Mouse (Mus musculus): ENCODE measurements around the gene Gprc5b.

Gene Gprc5b

DNA sequence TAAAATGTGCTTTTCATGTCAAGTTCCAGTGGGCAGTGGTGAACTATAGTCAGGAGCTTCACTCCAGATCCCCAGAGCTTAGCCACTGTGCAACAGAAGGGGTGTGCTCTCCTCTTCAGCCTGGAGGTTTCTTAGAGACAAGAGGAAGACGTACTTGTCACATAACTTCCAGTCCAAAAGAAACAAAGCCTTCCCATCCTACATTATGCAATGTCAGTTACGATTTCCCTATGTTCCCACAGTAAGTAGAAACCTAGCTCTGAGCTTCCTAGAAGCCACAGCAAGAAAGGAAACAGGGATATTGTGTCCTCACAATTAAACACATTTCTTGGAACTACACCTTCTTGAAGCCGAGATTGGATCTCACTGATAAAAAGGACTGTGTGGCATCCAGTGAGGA, 47.8 kb downstream of the Gprc5b start:
- DNase-seq, result no peak

DNA sequence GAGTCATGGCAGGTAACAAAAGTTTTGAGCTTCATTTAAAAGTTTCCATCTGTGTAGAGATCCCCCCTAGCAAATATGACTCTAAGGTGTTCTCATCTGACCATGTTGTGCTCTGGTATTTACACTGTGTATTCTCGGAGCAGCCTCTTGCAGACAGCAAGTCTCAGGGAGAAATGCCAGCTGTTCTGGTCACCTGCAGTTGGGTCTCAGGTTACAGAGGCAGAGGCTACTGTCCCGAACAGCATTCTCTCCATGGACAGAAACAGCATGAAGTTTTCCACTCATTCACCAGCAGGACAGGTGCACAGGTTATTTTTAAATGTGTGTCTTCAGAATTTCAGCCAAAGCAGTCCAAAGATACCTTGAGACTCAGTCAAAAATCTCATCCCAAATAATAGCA, 50.1 kb downstream of the Gprc5b start:
- DNase-seq, result no peak

DNA sequence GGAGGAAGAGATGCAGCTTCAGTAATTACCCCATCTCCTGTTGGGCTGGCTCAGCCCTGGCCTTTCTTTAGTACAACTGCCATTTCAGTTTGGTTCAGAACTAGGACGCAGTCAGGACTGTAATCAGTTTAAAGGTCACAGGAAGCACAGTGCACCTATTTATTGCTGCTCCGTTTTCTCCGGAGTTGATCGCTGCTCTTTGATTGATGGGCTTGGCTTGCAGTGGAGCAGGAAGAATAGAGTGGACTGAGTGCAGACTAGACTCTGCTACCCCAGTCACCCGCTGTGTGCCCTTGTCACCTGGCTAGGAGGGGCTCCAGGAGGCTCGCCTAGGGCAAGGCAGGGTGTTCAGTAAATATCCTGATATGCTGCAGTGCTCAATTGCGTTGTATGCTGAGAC, 51.8 kb downstream of the Gprc5b start:
- DNase-seq, result no peak

DNA sequence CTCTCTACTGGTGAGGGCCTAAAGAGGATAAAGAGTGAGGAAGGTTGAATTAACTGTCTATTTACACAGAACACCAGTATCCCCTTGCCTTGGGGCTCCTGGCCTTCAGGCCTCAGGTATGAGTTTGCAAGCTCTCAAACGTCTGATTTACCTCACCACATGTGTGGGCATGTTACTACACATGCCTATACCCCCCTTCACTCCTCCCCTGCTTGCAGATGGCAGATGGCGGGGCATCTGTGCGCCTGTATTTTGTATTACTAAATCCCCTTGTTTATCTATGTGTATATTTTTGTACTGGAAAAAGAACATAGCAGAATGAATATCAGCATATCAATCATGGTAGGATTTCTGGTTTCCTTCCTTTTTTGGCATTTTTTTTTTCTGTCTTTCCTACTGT, 52.7 kb downstream of the Gprc5b start:
- no peak for DNase-seq

DNA sequence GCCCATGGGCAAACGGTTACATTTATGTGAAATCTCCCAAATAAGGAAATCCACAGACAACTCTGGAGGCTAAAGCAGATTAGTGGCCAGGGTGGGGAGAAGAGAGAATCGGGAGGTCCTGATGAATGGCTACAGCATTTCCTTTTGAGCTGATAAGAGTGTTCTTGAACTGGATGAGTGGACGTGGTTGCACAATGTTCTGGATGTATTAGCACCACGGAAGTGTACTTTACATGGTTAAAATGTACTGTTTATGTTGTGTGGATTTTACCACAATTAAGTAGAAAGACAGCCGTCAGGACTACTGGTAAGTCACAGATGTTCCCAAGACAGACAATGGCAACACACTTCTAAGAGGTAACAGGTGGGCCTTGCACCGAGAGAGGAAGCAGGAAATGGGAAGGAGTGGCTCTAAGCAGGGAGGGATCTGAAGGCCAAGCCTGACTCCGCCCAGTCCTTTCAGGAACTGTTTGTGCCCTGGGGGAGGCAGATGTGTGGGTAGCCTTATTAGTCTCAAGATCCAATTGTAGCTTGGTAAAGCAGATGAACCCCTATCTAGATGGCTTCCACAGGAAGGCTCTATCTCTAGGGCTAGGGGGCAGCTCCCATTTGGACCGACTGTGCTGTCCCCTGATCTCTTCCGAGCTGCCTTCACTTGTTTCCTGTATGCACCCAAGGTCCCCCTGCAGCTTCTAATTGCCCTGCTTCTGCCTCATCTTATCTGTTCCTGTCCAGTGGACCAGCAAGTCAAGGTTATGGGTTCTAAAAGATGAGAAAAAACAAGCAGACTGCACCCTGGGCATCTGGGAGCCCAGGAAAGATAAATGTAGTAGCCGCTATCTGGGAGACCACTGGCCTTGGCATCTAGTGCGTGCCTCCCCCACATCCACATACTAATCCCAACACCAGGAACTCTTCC, 57.3 kb downstream of the Gprc5b start:
- DNase-seq, result no peak

DNA sequence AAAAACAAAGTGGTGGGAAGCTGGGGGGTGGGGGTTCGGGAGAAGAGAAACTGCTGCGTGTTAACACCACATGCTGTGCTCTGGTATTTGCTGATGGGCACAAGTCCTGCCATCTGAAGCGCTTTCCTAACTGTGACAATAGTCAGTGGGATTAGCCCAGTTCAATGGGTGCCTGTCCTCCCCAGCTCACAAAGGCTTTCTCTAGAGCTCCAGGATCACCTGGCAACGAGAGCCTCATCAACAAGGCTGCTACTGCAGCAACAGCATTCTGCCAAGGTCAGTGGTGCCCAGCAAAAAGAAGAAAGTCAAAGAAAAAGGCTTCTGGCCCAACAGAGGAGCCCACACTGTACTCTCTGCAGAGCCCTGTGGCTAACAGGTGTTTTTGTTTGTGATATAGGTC, 58.2 kb downstream of the Gprc5b start:
- no peak for DNase-seq

DNA sequence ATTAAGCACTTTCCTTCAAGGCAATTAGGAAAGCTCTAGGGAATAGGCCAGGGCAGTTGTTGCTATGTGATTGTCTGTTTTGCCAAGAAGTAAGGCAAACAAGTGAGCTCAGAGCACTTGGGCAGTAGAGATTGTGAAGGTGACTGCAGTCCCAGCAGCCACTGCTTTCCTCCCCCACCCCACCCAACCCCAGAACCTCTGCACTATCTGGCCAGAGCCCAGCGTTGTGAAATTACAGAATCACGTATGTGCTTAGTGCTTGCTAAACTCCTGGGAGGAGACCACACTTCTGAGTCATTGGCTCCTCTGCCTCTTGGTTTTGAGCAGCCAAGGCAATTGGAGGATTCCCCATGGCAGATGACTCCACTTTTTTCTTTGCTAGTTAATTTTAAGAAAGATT, 59.7 kb downstream of the Gprc5b start:
- no peak for DNase-seq

DNA sequence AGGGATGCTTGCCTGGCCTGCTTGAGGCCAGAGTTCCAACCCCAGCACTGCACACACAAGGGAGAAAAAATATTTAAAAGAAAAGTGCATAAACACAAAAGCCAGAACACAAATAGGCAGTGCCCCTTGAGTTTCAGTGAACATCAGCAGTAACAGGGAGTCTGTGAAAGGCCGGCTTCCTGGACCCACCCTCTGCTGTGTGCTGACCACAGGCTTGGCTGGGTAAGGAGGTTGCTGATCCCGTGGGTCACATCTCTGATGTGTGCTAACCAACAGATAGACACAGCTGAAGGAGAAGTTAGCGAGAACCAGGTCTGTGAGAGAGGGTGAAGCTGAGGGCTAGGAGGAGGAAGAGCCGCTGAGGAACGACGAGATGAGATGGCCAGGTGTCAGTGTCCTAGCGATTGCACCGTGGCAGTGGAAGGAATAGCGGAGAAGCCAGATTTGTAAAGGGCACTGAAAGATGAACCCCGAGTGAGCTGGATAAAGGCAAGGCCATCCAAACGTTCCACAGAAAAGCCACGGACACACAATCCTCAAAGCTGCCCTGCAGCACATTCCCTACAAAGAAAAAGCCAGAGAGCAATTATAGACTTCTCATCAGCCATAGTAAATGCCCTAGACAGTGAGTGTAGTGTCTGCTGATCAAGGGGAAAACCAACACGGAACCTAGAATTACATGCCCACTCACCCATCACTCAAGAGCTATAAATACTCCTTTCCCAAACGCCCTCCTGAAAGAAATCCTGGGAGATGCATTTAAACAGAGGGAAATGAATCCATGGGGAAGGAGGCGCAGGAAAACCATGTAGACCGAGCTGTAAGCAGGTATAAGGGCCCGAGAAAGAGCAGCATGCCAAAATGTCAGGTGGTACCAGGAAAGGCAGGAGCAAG, 63.3 kb downstream of the Gprc5b start:
- DNase-seq, result no peak

DNA sequence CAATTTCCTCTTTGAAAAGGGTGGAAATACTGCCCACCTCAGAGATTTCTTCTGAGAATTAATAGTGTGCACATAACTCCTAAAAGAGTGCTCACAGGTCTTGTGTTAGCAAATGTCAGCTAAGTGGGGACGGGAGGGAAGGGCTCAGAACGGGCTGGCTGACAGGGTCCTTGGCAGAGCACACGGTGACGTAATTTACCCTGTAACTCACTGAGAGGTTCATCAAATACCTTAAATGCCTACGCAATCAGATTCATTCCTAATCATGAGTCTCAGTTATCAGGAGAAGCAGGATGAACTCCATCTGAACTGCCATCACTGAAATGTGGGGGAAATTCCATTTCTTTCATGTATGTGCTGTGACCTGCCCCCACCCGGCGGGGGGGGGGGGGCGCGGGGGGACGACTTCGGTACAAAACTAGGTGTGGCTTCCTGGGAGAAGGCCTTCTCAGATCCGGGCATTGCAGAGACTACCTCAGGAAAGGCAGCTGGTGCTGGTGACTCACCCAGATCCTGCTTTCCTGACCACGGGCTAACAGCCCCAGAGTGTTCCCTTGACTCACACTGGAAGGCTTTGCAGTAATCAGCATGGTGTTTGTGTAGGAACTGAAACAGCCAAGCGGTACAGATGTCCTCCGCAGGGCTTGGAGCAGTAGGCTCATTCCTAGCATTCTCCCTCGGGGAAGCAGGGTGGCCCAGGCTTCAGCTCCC, 65.3 kb downstream of the Gprc5b start:
- no peak for DNase-seq

DNA sequence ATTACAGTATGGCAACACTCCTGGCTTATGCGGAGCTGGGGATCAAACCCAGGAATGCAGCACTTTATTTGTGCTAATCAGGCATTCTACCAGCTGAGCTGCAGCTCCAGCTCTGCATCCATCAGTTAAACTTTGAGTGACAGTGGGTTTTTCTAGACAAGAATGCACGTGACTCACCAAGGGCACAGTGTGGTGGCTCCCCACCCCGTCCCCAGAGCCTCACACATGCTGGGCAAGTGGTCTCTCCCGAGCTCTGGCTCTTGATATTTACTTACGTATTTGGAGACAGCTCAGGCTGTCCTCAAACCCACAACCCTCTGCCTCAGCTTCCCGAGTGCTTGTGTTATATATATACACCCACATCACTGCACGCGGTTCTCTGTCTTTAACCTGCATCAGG, 66.1 kb downstream of the Gprc5b start:
- DNase-seq, result no peak

DNA sequence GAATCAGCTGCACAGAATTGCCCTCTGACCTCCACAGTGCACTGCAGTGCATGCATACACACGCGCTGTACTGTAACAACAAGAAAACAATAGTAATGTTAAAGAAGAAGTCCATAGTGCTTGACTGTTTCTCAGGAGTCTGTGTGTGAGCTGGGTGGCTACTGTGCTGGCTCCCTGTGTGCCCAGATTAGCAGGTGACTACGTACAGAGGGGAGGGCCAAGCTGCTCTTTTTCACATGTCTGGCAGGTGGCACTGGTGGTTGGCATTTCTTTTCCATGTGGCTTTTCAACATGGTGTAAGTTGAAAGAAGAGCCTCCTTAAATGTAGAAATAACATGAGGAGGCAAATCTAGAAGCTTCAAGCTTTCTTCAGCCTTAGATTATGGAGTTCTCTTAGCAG, 66.7 kb downstream of the Gprc5b start:
- DNase-seq, result no peak

DNA sequence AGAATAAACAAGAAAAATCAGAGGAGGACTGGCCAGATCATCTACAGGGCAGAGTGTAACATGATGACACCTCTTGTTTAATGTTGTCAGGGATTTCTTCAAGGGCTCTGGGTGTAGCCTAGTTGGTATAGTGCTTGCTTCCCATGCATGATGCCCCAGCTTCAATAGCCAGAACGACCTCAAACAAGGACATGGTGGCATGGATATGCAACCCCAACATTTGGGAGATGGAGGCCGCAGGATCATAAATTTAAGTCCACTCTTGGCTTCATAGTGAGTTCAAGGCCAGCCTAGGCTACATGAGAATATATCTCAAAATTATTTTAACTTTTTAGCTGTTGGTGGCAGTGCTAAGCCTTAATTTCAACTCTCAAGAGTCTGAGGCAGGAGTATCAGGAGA, 67.7 kb downstream of the Gprc5b start:
- DNase-seq, result no peak

DNA sequence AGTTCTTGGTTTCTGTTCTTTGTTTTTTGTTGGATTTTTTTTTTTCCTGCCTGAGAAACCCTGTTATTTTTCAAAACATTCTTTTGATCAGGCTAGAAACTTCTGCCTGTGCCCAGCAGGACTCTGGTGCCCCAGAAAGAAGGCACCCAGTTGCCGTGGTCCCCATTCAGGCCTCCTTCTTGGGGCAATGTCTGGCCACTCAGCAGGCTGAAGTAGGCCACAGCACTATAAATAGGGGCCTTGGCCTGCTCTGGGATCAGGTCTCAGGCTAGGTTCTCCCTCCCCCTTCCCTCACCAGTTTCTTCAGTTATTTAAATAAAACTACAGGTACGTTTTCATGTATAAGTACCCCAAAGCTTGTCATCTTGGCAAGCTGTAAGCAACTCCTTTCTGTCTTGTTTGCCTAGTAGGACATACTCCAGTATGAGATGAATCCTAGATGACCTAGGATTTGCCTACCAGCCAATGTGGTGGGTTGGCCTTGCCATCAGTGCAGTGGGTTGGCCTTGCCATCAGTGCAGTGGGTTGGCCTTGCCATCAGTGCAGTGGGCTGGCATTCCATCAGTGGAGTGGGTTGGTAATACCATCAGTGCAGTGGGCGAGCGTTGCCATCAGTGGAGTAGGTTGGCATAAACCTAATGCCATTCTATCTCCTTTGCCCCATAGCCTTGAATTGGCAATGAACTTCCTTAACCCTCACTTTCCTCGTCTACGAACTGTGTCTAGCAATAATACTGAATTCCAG, 68.3 kb downstream of the Gprc5b start:
- DNase-seq, result no peak

DNA sequence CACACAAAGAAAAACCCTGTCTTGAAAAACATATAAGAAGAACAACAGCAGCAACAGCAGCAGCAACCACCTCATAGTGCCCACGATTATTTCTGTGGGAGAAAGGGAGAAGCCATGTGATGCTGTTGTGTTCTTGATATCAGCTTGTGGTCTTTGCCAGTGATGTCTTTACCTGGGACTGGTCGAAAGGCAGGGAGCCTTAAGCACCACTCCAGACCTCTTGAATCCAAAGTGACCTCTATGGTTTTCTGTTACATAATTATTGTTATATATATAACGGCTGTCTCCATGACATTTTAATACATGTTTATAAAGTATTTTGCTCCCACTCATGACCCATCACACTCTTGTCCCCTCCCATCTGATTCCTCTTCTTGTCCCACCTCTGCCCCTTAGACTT, 69.5 kb downstream of the Gprc5b start:
- no peak for DNase-seq

DNA sequence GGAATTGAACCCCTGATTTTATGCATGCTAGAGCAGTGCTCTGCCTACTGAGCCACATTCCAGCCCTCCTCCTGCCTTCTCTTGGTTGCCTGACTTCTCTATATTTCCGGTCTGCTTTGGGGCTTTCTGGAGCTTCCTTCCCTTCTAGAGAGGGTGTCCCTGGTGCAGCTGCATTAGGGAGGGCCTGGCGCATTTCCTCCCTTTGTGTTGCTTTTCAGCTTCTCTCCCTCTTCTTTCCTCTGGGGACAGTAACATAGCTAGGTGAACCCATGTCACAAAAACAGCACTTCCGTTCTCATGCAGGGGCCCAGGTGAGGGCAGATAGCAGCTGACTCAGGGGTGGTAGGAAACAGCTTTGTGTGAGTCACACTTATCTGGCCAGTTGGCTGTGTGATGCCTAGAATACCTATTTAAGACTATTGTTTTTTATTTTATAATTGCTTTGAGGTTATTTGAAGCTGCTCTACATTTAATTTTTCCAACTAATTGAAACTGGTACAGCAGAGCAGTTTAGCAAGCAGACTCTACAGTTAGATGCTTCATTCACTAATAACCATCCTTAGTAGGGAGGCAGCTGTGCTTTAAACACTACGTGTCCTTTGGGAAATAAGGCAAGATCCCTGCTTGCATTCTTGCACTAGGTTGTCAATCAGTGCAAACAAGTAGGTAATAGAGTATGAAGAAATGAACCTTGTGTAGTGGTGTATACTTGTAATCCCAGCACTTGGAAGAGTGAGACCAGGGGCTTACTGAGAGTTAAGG, 72.4 kb downstream of the Gprc5b start:
- no peak for DNase-seq

All from kidney, adult 18-20 months (tissue).